Mouse (Mus musculus) layer of hippocampus, postnatal 25 days (tissue): ENCODE results near the gene 4930470P17Rik. TPM values are rescaled to one million over a fixed set of nuclear protein-coding genes. Genes with fewer than 3 reads are reported as not detected.

Source experiments
- DNase-seq, 2 experiments: peaks; one replicate each; pipeline ENCODE4 v3.0.0; 2022; ENCODE audit warnings: mixed read lengths in 2 of 2, low spot score in 1 of 2; ENCODE audit errors: extremely low spot score in 1 of 2
- total RNA-seq, 2 experiments: library from RNA; stranded (reverse); gene quantifications; 2 replicates each; pipeline ENCODE4 v1.2.3; 2021

4930470P17Rik gene
- total RNA-seq, 2 experiments from 2014 or later = not detected

GRCm38 (mm10) chr2:170584678-170585077 lies 17.1 kb downstream of the 4930470P17Rik start:
- DNase-seq = no peak

DNA sequence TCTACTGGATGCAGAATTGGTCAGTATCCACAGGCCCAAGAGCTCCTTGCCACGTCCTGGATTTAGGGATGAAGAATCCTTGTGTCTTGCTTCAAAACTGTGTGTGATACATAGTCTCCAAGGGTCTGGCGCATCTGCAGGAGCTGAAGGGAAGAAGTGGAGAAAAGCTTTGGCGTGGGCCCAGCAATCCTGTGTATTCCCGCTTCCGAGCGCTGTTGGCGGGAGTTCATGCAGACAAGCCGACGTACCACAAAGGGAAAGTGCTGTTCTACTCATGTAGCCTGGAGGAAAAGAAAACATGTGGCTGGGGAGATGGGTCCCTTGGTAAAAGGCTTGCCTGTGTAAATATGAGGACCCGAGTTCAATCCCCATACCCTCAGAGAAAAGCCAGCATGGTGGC lies 22.3 kb downstream of the 4930470P17Rik start:
- no peak for DNase-seq

DNA sequence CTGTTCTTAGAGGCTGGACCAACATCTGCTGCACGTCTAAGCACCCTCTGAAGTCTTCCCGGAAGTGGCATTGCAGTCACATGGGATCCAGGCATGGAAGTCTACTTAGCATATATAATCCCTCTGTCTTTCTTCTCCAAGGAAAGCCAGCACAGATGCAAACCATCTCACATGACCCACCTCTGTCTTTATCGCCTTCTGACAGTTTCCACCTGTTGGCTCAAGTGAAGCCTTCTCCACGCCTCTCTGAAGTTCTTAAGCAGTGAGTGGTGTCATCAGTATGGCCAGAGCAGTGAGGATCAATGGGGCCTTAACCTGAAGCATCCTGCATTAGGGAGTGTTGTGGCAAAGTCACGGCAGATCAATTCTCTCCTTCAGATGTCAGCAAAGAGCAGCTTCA lies 23.2 kb downstream of the 4930470P17Rik start:
- DNase-seq = no peak

- DNase-seq = no peak
These were observed 24.3 kb downstream of the 4930470P17Rik start for GRCm38 (mm10) chr2:170577502-170577901.

- DNase-seq = no peak
These were observed 25.7 kb downstream of the 4930470P17Rik start for GRCm38 (mm10) chr2:170576077-170576476.

DNA sequence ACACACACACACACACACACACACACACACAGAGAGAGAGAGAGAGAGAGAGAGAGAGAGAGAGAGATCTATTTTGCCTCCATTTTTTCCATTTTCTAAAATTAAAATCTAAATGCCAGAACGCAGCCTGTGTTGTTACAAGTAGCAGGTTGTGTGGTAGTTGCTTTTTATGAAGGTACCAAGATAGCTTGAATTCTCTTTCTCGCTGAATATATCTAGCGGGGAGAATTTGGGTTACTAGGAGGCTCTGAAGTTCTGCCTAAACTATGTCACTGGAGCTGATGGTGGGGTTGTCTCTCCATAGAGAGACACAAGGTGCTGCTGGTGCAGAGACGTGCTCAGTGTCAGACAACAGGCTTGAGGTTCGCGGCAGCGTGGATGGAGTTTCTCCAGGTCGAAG lies 36.8 kb downstream of the 4930470P17Rik start:
- DNase-seq = no peak

DNA sequence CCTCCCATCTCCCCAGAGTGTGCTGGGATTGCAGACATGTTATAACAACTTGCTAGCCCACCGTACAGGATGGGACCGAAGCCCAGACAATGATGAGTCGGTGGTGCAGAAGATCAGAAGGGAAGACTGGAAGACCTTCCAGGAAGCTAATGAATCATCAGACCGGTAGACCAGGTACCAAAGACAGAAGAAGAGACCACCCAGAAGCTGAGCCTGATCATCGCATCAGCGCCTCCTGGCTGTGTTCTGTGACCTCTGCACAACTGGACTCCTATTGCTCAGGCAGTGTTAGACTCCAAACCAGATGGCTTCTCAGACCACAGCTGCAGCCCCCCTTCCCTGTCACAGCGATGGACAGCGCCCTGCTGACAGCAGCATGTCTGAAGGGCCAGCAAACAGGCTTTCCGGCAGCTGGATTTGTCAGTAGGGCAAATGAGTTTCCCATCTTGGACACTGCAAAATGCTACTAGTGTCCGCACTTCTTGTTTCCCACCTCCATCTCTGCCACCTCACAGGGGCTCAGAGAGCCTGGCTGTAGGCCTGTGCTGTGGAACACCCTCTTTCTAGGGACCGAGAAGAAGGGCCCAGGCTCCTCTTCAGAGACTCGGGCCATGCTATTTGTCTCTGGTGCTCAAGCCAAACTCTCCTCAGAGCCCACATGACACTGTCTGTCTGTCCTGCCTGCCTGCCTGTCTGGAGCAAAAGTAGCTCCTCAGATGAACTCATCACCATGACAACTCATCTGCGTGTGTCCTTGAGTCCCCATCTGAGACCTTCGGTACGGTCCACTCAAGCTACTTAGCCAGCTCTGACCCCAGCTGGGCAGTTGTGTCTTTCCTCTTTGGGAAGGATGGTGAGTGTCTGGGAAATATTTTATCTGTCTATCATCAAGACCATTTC lies 37.6 kb downstream of the 4930470P17Rik start:
- DNase-seq = no peak

GRCm38 (mm10) chr2:170552088-170552487 lies 49.7 kb downstream of the 4930470P17Rik start:
- no peak for DNase-seq

- peak in 1 of 2 experiments; percentile 10 for DNase-seq
These were observed 51.6 kb downstream of the 4930470P17Rik start for GRCm38 (mm10) chr2:170550240-170550639.

DNA sequence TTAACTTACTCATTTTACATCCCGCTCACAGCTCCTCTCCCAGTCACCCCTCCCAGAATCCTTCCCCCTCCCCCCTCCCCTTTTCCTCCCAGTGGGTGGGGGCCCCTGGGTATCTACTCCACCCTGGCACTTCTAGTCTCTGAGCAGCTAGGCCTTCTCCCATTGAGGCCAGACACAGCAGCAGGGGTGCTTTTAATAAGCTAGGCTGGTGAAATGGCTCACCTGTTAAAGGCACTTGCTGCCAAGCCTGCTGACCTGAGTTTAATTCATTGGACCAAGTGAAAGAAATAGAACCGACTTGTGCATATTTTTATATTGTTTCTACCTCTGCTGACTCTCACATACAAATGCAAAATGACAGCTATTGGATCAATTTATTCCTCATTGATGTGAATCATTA lies 52.7 kb downstream of the 4930470P17Rik start:
- DNase-seq = no peak

GRCm38 (mm10) chr2:170548046-170548445 lies 53.8 kb downstream of the 4930470P17Rik start:
- no peak for DNase-seq

GRCm38 (mm10) chr2:170547526-170547925 lies 54.3 kb downstream of the 4930470P17Rik start:
- DNase-seq = no peak

- no peak for DNase-seq
These were observed 56.1 kb downstream of the 4930470P17Rik start for GRCm38 (mm10) chr2:170545745-170546144.

- no peak for DNase-seq
These were observed 56.9 kb downstream of the 4930470P17Rik start for GRCm38 (mm10) chr2:170544950-170545349.

GRCm38 (mm10) chr2:170544159-170544558 lies 57.7 kb downstream of the 4930470P17Rik start:
- no peak for DNase-seq

DNA sequence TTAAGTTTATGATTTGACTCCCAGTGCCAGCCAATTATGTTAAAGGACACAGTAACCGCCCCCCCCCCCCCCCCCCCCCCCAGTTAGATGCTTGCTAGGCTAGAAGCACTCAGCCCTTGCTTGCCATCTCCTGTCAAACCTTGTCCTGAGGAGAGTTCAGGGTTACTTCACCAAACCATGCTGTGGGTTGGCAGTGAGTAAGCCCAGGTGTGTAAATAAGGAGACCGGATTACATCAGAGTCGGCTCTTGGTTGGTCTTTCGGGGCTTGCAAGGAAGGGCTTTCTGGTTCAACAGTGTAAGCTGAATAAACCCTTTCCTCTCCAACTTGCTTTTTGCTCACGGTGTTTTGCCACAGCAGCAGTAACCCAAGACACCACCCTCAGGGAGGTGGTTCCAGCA lies 58.2 kb downstream of the 4930470P17Rik start:
- DNase-seq = no peak

- DNase-seq = peak in 1 of 2 experiments; percentile 31
These were observed 62.6 kb downstream of the 4930470P17Rik start for GRCm38 (mm10) chr2:170539211-170539610.

GRCm38 (mm10) chr2:170535841-170536240 lies 66.0 kb downstream of the 4930470P17Rik start:
- no peak for DNase-seq

DNA sequence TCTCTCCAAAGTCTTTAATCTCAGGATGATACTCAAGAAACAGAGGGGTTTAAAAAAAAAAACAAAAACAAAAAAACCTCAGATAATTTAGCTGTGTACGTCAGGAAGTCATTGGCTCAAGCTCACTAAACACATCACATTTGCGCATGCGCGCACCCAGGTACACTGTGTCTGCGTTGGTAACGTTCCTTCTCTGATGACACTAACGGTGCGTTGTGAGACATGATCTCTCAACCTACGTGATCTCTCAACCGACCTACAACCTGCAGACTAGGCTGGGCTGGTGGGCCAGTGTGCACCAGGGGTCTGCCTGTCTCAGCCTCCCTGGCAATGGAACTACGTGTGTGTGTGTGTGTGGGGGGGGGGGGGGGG lies 67.0 kb downstream of the 4930470P17Rik start:
- DNase-seq = no peak

GRCm38 (mm10) chr2:170534116-170534802 lies 67.6 kb downstream of the 4930470P17Rik start:
- no peak for DNase-seq

DNA sequence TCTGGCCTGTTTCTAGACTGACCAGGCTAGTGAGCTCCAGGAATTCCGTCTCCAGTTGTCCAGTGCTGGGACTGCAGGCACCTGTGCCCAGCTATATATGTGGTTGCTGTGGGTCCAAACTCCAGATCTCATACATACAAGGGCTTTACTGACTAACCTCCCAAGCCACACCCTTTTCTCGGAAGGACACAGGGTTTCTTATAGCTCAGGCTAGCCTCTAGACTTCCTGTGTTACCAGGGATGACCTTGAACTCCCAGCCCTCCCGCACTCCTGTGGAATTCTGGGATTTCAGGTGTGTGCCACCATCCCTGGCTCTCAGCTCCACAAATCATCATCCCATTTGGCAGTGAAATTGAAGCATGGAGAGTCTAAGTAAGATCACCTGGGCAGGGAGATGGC lies 71.6 kb downstream of the 4930470P17Rik start:
- no peak for DNase-seq

DNA sequence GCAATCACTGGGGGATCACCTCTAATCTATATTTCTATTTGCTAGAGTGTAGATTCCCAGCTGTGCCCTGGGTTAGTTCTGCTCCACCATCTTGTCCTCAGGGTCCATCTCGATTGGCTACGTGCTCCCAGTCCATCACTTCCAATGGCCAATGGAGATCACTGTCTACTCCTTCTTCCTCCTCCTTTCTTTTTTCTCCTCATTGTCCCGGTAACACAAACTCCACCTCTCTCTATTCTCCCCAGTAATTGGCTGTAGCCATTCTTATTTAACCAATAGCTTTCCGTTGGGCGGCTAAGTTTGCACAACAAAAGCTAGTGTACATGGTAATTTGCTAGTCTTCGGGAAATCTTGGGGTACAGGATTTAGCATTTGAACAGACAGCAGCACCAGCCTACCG lies 72.1 kb downstream of the 4930470P17Rik start:
- DNase-seq = no peak
